Mouse (Mus musculus): ENCODE data around the gene Scd4. TPM values are rescaled to one million over a fixed set of nuclear protein-coding genes. Genes with fewer than 3 reads are reported as not detected.

Scd4 gene
- polyA plus RNA-seq, 1 experiment from 2014 or later = 0.16 TPM

- H3K36me3 ChIP-seq (ENCODE audit: control insufficient read depth, insufficient read depth, low read length) = peaks cover 67% of the 10 kb centered on the region
- 86% methylated on average over 9 of the region's 9 CpGs for WGBS
- ATAC-seq (replicated peaks; ENCODE audit: low FRiP score) (no peak), DNase-seq (ENCODE audit: low spot score) (no peak)
- H3K27ac ChIP-seq (ENCODE audit: low read depth, low read length) = no peak overlapping the region
- peak overlapping the region; percentile 88 for H3K4me3 ChIP-seq (ENCODE audit: low read depth, low read length)
- H3K4me1 ChIP-seq (replicated peaks; ENCODE audit: control insufficient read depth, insufficient read depth, low read length) = peaks cover 72% of the 10 kb centered on the region
- H3K4me2 ChIP-seq = peak overlapping the region; percentile 97
- no peaks in the 10 kb centered on the region for H3K27me3 ChIP-seq (replicated peaks; ENCODE audit: control insufficient read depth, insufficient read depth, low read length)
- no peaks in the 10 kb centered on the region for H3K9me3 ChIP-seq (ENCODE audit: control insufficient read depth, low read length)
- 0 out of 2 replicates have a peak overlapping the region, but pooled peaks have one; percentile 57 for H3K9ac ChIP-seq (ENCODE audit: low read depth, low read length)
Observed at GRCm38 (mm10) chr19:44297862-44298261, 35.0 kb upstream of the Scd4 start.

- Histone ChIP-seq H3K9me3 (ENCODE audit: control insufficient read depth, low read length) (no peaks in the 10 kb centered on the region), H3K4me1 (replicated peaks; ENCODE audit: control insufficient read depth, insufficient read depth, low read length) (peaks cover 68% of the 10 kb centered on the region), H3K4me2 (peak overlapping the region; percentile 97), H3K27ac (ENCODE audit: low read depth, low read length) (no peak overlapping the region), H3K27me3 (replicated peaks; ENCODE audit: control insufficient read depth, insufficient read depth, low read length) (no peaks in the 10 kb centered on the region), H3K36me3 (ENCODE audit: control insufficient read depth, insufficient read depth, low read length) (peaks cover 78% of the 10 kb centered on the region), H3K4me3 (ENCODE audit: low read depth, low read length) (peak overlapping the region; percentile 88), H3K9ac (ENCODE audit: low read depth, low read length) (0 out of 2 replicates have a peak overlapping the region, but pooled peaks have one; percentile 16)
- 94% methylated on average over 9 of the region's 9 CpGs for WGBS
- ATAC-seq (replicated peaks; ENCODE audit: low FRiP score) (no peak), DNase-seq (ENCODE audit: low spot score) (no peak)
Observed at GRCm38 (mm10) chr19:44299078-44299477, 33.8 kb upstream of the Scd4 start.

DNA sequence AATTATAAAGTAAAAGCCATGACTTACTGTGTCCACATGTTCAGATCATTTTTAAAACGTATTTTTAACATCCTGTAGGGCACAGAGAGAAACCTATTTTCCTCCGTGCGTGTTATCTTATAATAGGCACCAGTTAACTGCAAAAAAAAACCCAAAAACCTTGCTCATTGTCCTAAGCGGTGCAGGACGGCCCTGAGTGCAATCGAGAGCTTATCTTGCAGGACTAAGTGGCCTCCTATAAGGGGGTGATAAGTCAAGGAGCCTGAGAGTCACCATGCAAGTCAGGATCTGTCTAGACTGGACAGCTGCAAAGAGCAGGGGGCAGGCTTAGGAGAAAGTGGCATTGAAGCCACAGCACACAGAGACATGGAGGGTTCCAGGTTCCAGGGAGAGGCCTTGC lies 33.0 kb upstream of the Scd4 start:
- Histone ChIP-seq H3K4me1 (replicated peaks; ENCODE audit: control insufficient read depth, insufficient read depth, low read length) (peaks cover 68% of the 10 kb centered on the region), H3K36me3 (ENCODE audit: control insufficient read depth, insufficient read depth, low read length) (peaks cover 86% of the 10 kb centered on the region), H3K27me3 (replicated peaks; ENCODE audit: control insufficient read depth, insufficient read depth, low read length) (no peaks in the 10 kb centered on the region), H3K27ac (ENCODE audit: low read depth, low read length) (0 out of 2 replicates have a peak overlapping the region, but pooled peaks have one; percentile 26), H3K9me3 (ENCODE audit: control insufficient read depth, low read length) (no peaks in the 10 kb centered on the region), H3K4me3 (ENCODE audit: low read depth, low read length) (peak overlapping the region; percentile 11; the same call in 1 of the 2 replicates), H3K9ac (ENCODE audit: low read depth, low read length) (no peak overlapping the region), H3K4me2 (peak overlapping the region; percentile 97)
- ATAC-seq (replicated peaks; ENCODE audit: low FRiP score) (peak; percentile 51), DNase-seq (ENCODE audit: low spot score) (no peak)
- whole genome bisulfite sequencing = 30% methylated on average over 6 of the region's 6 CpGs

DNA sequence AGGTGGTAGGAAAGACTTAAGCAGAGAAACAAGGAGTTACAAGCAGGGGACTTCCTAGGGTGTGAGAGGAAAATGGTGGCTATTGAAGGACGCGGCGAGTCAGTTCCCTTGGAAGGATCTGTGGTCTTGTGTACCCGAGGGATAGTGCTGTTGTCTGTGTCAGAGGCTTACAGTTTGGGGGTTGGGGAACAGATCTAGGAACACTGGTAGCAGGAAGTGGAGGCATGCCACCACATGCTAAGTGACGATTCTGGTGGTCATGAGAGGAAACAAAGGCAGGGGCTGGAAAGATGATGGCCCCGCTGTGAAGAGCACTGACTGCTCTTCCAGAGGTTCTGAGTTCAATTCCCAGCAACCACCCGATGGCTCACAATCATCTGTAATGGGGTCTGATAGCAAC lies 32.4 kb upstream of the Scd4 start:
- no peak overlapping the region for H3K4me3 ChIP-seq (ENCODE audit: low read depth, low read length)

DNA sequence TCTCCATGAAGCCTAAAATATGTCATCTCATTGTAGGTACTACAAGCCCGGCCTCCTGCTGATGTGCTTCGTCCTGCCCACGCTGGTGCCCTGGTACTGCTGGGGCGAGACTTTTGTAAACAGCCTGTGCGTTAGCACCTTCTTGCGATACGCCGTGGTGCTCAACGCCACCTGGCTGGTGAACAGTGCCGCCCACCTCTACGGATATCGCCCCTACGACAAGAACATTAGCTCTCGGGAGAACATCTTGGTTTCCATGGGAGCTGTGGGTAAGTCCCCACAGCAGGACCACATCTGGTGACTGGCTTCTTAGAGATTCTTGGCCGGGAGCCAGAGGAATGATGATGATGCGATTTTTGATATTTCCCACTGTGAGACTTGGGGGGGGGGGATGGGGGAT lies 31.7 kb upstream of the Scd4 start:
- Histone ChIP-seq H3K36me3 (ENCODE audit: control insufficient read depth, insufficient read depth, low read length) (peaks cover 87% of the 10 kb centered on the region), H3K4me3 (ENCODE audit: low read depth, low read length) (no peak overlapping the region), H3K27me3 (replicated peaks; ENCODE audit: control insufficient read depth, insufficient read depth, low read length) (no peaks in the 10 kb centered on the region), H3K4me1 (replicated peaks; ENCODE audit: control insufficient read depth, insufficient read depth, low read length) (peaks cover 58% of the 10 kb centered on the region), H3K27ac (ENCODE audit: low read depth, low read length) (peak overlapping the region; percentile 26; the same call in 1 of the 2 replicates), H3K9ac (ENCODE audit: low read depth, low read length) (no peak overlapping the region), H3K4me2 (peak overlapping the region; percentile 97), H3K9me3 (ENCODE audit: control insufficient read depth, low read length) (no peaks in the 10 kb centered on the region)
- ATAC-seq (replicated peaks; ENCODE audit: low FRiP score) = no peak
- DNase-seq (ENCODE audit: low spot score) = no peak
- WGBS = 91% methylated on average over 16 of the region's 16 CpGs

More for the DNA sequence above, 32.4 kb upstream of the Scd4 start:
- peaks cover 86% of the 10 kb centered on the region for H3K36me3 ChIP-seq (ENCODE audit: control insufficient read depth, insufficient read depth, low read length)
- DNase-seq (ENCODE audit: low spot score) (no peak), ATAC-seq (replicated peaks; ENCODE audit: low FRiP score) (no peak)
- peaks cover 64% of the 10 kb centered on the region for H3K4me1 ChIP-seq (replicated peaks; ENCODE audit: control insufficient read depth, insufficient read depth, low read length)
- H3K4me2 ChIP-seq = peak overlapping the region; percentile 97
- H3K9ac ChIP-seq (ENCODE audit: low read depth, low read length) = no peak overlapping the region
- 85% methylated on average over 7 of the region's 7 CpGs for WGBS
- H3K9me3 ChIP-seq (ENCODE audit: control insufficient read depth, low read length) = no peaks in the 10 kb centered on the region
- peak overlapping the region; percentile 26 for H3K27ac ChIP-seq (ENCODE audit: low read depth, low read length)
- no peaks in the 10 kb centered on the region for H3K27me3 ChIP-seq (replicated peaks; ENCODE audit: control insufficient read depth, insufficient read depth, low read length)

GRCm38 (mm10) chr19:44301671-44302305 lies 31.1 kb upstream of the Scd4 start:
- Histone ChIP-seq H3K4me1 (replicated peaks; ENCODE audit: control insufficient read depth, insufficient read depth, low read length) (peaks cover 52% of the 10 kb centered on the region), H3K36me3 (ENCODE audit: control insufficient read depth, insufficient read depth, low read length) (peaks cover 87% of the 10 kb centered on the region), H3K9ac (ENCODE audit: low read depth, low read length) (no peak overlapping the region), H3K27me3 (replicated peaks; ENCODE audit: control insufficient read depth, insufficient read depth, low read length) (no peaks in the 10 kb centered on the region), H3K9me3 (ENCODE audit: control insufficient read depth, low read length) (no peaks in the 10 kb centered on the region), H3K4me3 (ENCODE audit: low read depth, low read length) (no peak overlapping the region), H3K27ac (ENCODE audit: low read depth, low read length) (no peak overlapping the region), H3K4me2 (peak overlapping the region; percentile 97)
- DNase-seq (ENCODE audit: low spot score) = peak; percentile 36
- 0 out of 2 replicates have a peak, but pooled peaks have one; percentile 23 for ATAC-seq (replicated peaks; ENCODE audit: low FRiP score)
- 59% methylated on average over 9 of the region's 9 CpGs for WGBS

GRCm38 (mm10) chr19:44302901-44303300 lies 30.0 kb upstream of the Scd4 start:
- peak; percentile 30 for DNase-seq (ENCODE audit: low spot score)
- H3K4me1 ChIP-seq (replicated peaks; ENCODE audit: control insufficient read depth, insufficient read depth, low read length) = peaks cover 40% of the 10 kb centered on the region

GRCm38 (mm10) chr19:44303502-44303901 lies 29.4 kb upstream of the Scd4 start:
- DNase-seq (ENCODE audit: low spot score) = no peak
- Histone ChIP-seq H3K27ac (ENCODE audit: low read depth, low read length) (no peak overlapping the region), H3K9ac (ENCODE audit: low read depth, low read length) (no peak overlapping the region), H3K9me3 (ENCODE audit: control insufficient read depth, low read length) (no peaks in the 10 kb centered on the region), H3K27me3 (replicated peaks; ENCODE audit: control insufficient read depth, insufficient read depth, low read length) (no peaks in the 10 kb centered on the region), H3K4me3 (ENCODE audit: low read depth, low read length) (no peak overlapping the region), H3K36me3 (ENCODE audit: control insufficient read depth, insufficient read depth, low read length) (peaks cover 75% of the 10 kb centered on the region), H3K4me2 (no peak overlapping the region), H3K4me1 (replicated peaks; ENCODE audit: control insufficient read depth, insufficient read depth, low read length) (peaks cover 34% of the 10 kb centered on the region)
- ATAC-seq (replicated peaks; ENCODE audit: low FRiP score) = no peak
- 93% methylated on average over 8 of the region's 8 CpGs for WGBS

More at GRCm38 (mm10) chr19:44302901-44303300, 30.0 kb upstream of the Scd4 start:
- Histone ChIP-seq H3K27me3 (replicated peaks; ENCODE audit: control insufficient read depth, insufficient read depth, low read length) (no peaks in the 10 kb centered on the region), H3K4me2 (no peak overlapping the region), H3K27ac (ENCODE audit: low read depth, low read length) (no peak overlapping the region), H3K4me3 (ENCODE audit: low read depth, low read length) (no peak overlapping the region), H3K9ac (ENCODE audit: low read depth, low read length) (no peak overlapping the region), H3K9me3 (ENCODE audit: control insufficient read depth, low read length) (no peaks in the 10 kb centered on the region), H3K36me3 (ENCODE audit: control insufficient read depth, insufficient read depth, low read length) (peaks cover 81% of the 10 kb centered on the region)
- WGBS = 93% methylated on average over 11 of the region's 11 CpGs
- ATAC-seq (replicated peaks; ENCODE audit: low FRiP score) = no peak

GRCm38 (mm10) chr19:44304419-44304818 lies 28.5 kb upstream of the Scd4 start:
- Histone ChIP-seq H3K4me2 (no peak overlapping the region), H3K9me3 (ENCODE audit: control insufficient read depth, low read length) (no peaks in the 10 kb centered on the region), H3K36me3 (ENCODE audit: control insufficient read depth, insufficient read depth, low read length) (peaks cover 67% of the 10 kb centered on the region), H3K9ac (ENCODE audit: low read depth, low read length) (no peak overlapping the region), H3K27me3 (replicated peaks; ENCODE audit: control insufficient read depth, insufficient read depth, low read length) (no peaks in the 10 kb centered on the region), H3K4me1 (replicated peaks; ENCODE audit: control insufficient read depth, insufficient read depth, low read length) (peaks cover 25% of the 10 kb centered on the region), H3K4me3 (ENCODE audit: low read depth, low read length) (no peak overlapping the region), H3K27ac (ENCODE audit: low read depth, low read length) (no peak overlapping the region)
- 90% methylated on average over 10 of the region's 10 CpGs for WGBS
- DNase-seq (ENCODE audit: low spot score) (peak; percentile 30), ATAC-seq (replicated peaks; ENCODE audit: low FRiP score) (no peak)

Data from liver, embryonic 11.5 days (tissue).